Mouse (Mus musculus): Measurements from ENCODE around the gene Elf4. TPM values are rescaled to one million over a fixed set of nuclear protein-coding genes. Genes with fewer than 3 reads are reported as not detected.
"Not testable (repeated sequence)": the region's sequence is repeated elsewhere in the genome, so short reads cannot be mapped to it uniquely, and the experiment has no call there.

Elf4 gene
- polyA plus RNA-seq, 1 experiment: 4.4 TPM

GRCm38 (mm10) chrX:48439036-48439435 lies 23.9 kb downstream of the Elf4 start:
- Histone ChIP-seq H3K4me1 (ENCODE audit: control insufficient read depth, insufficient read depth, low read length) (no peaks in the 10 kb centered on the region; the same call in 1 of the 2 replicates), H3K4me3 (ENCODE audit: control insufficient read depth, low read depth, low read length) (no peak overlapping the region), H3K27me3 (ENCODE audit: control insufficient read depth, insufficient read depth, low read length) (no peaks in the 10 kb centered on the region), H3K27ac (ENCODE audit: control insufficient read depth, insufficient read depth, low read depth, low read length) (no peak overlapping the region), H3K36me3 (ENCODE audit: control insufficient read depth, insufficient read depth, low read length) (no peaks in the 10 kb centered on the region)
- TF ChIP-seq POLR2A (IDR thresholded peaks at IDR 0.05; ENCODE audit: control insufficient read depth, low read depth, low read length) (no peak), CTCF (IDR thresholded peaks at IDR 0.05; ENCODE audit: control insufficient read depth, insufficient read depth, insufficient replicate concordance, low read depth, low read length) (no peak)

GRCm38 (mm10) chrX:48436082-48436481 lies 26.9 kb downstream of the Elf4 start:
- not testable (repeated sequence) for H3K4me3 ChIP-seq (ENCODE audit: control insufficient read depth, low read depth, low read length); H3K27ac ChIP-seq (ENCODE audit: control insufficient read depth, insufficient read depth, low read depth, low read length); H3K27me3 ChIP-seq (ENCODE audit: control insufficient read depth, insufficient read depth, low read length); H3K4me1 ChIP-seq (ENCODE audit: control insufficient read depth, insufficient read depth, low read length); H3K36me3 ChIP-seq (ENCODE audit: control insufficient read depth, insufficient read depth, low read length)

- H3K4me3 ChIP-seq (ENCODE audit: control insufficient read depth, low read depth, low read length): no peak overlapping the region
- no peak overlapping the region for H3K27ac ChIP-seq (ENCODE audit: control insufficient read depth, insufficient read depth, low read depth, low read length)
- H3K4me1 ChIP-seq (ENCODE audit: control insufficient read depth, insufficient read depth, low read length): no peaks in the 10 kb centered on the region; the same call in 1 of the 2 replicates
- H3K27me3 ChIP-seq (ENCODE audit: control insufficient read depth, insufficient read depth, low read length): no peaks in the 10 kb centered on the region
- TF ChIP-seq POLR2A (IDR thresholded peaks at IDR 0.05; ENCODE audit: control insufficient read depth, low read depth, low read length) (no peak), CTCF (IDR thresholded peaks at IDR 0.05; ENCODE audit: control insufficient read depth, insufficient read depth, insufficient replicate concordance, low read depth, low read length) (no peak)
- H3K36me3 ChIP-seq (ENCODE audit: control insufficient read depth, insufficient read depth, low read length): no peaks in the 10 kb centered on the region
Measured at GRCm38 (mm10) chrX:48435477-48435900, 27.4 kb downstream of the Elf4 start.

DNA sequence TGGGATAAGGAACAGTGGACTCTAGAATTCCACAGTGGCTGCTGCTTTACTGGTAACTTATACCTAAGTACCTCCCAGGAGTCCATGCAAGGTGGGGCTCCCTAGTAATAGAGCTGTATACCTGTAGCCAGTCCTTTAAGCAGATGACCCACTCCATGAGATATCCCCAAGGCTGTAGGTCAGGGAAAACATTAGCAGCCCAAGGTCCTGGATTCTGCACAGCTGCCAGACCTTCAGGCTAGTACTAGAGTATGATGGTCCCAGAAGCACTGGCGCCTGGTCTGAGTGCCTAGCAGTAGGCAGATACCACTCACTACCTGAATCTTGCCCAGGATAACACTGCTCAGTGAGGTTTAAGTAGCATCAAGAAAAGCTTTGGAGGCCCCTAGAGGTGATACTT lies 28.7 kb downstream of the Elf4 start:
- Histone ChIP-seq H3K4me1 (ENCODE audit: control insufficient read depth, insufficient read depth, low read length) (no peaks in the 10 kb centered on the region; the same call in 1 of the 2 replicates), H3K36me3 (ENCODE audit: control insufficient read depth, insufficient read depth, low read length) (no peaks in the 10 kb centered on the region), H3K27ac (ENCODE audit: control insufficient read depth, insufficient read depth, low read depth, low read length) (no peak overlapping the region), H3K27me3 (ENCODE audit: control insufficient read depth, insufficient read depth, low read length) (no peaks in the 10 kb centered on the region), H3K4me3 (ENCODE audit: control insufficient read depth, low read depth, low read length) (no peak overlapping the region)
- TF ChIP-seq POLR2A (IDR thresholded peaks at IDR 0.05; ENCODE audit: control insufficient read depth, low read depth, low read length): no peak
- no peak for TF ChIP-seq CTCF (IDR thresholded peaks at IDR 0.05; ENCODE audit: control insufficient read depth, insufficient read depth, insufficient replicate concordance, low read depth, low read length)

DNA sequence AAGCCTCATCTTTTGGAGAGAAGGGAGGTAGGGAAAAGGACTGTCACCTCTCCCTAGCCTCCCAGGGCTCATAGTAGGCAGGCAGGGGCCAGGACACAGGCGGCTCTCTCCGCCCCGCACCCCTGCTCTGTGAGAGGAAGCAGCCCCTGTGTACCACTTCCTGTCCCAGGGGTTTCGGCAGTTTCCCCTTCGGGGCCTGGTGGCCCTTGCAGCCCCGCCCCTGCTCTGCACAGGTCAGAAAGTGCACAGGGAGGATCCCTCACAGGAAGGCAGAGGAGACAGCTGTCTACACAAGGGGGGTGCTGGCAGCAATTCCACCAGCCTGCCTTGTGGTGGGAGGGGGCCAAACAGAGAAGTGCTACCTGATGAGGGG lies 29.4 kb downstream of the Elf4 start:
- Histone ChIP-seq H3K4me3 (ENCODE audit: control insufficient read depth, low read depth, low read length) (no peak overlapping the region), H3K27ac (ENCODE audit: control insufficient read depth, insufficient read depth, low read depth, low read length) (no peak overlapping the region), H3K36me3 (ENCODE audit: control insufficient read depth, insufficient read depth, low read length) (no peaks in the 10 kb centered on the region), H3K4me1 (ENCODE audit: control insufficient read depth, insufficient read depth, low read length) (no peaks in the 10 kb centered on the region), H3K27me3 (ENCODE audit: control insufficient read depth, insufficient read depth, low read length) (no peaks in the 10 kb centered on the region)
- no peak for TF ChIP-seq CTCF (IDR thresholded peaks at IDR 0.05; ENCODE audit: control insufficient read depth, insufficient read depth, insufficient replicate concordance, low read depth, low read length)
- TF ChIP-seq POLR2A (IDR thresholded peaks at IDR 0.05; ENCODE audit: control insufficient read depth, low read depth, low read length): no peak

DNA sequence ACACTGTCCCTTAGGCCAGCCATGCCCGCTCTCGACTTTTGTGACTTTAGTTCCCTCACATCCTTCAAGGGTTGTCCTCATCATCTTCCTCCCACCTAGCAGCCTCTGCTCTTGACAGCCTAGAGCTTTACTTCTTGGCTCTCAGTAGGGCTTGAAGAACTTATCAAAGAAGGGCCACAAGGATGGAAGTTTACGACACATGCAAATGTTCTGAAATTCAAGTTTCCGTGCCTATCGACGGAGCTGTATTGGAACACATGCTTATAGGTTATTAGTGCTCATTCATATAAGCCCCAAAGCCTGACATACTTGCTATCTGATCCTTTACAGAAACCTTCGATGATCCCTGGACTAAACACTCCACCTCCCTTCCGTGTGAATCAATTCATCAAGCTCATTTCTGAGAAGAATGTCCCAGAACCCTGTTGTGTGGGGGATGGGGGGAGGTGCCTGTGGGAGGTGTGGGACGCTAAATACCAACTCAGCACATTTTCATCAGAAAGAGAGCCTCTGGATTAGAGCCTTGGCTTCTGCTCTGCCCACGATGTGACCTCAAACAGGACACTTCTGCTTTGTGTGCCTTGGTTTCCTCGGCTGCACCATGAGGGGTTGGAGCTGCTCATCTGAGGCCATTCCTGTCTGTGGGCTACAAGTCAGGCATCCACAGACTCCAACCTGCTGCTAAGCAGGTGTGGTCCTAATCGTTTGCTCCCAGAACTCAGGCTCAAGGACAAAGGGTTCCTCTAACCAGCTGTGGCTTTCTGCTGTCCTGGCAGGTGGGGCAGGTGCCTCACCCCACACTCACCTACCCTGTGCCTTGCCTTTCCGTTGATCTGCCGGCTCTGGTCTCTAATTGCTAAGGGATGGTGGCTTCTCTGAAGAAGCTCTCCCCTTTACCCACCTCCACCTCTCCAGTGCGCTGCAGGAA lies 30.1 kb downstream of the Elf4 start:
- H3K36me3 ChIP-seq (ENCODE audit: control insufficient read depth, insufficient read depth, low read length): no peaks in the 10 kb centered on the region
- H3K4me3 ChIP-seq (ENCODE audit: control insufficient read depth, low read depth, low read length): no peak overlapping the region
- no peaks in the 10 kb centered on the region for H3K27me3 ChIP-seq (ENCODE audit: control insufficient read depth, insufficient read depth, low read length)
- TF ChIP-seq CTCF (IDR thresholded peaks at IDR 0.05; ENCODE audit: control insufficient read depth, insufficient read depth, insufficient replicate concordance, low read depth, low read length) (no peak), POLR2A (IDR thresholded peaks at IDR 0.05; ENCODE audit: control insufficient read depth, low read depth, low read length) (no peak)
- H3K4me1 ChIP-seq (ENCODE audit: control insufficient read depth, insufficient read depth, low read length): no peaks in the 10 kb centered on the region
- no peak overlapping the region for H3K27ac ChIP-seq (ENCODE audit: control insufficient read depth, insufficient read depth, low read depth, low read length)

- Histone ChIP-seq H3K27me3 (ENCODE audit: control insufficient read depth, insufficient read depth, low read length) (no peaks in the 10 kb centered on the region), H3K27ac (ENCODE audit: control insufficient read depth, insufficient read depth, low read depth, low read length) (no peak overlapping the region), H3K4me3 (ENCODE audit: control insufficient read depth, low read depth, low read length) (no peak overlapping the region), H3K4me1 (ENCODE audit: control insufficient read depth, insufficient read depth, low read length) (no peaks in the 10 kb centered on the region), H3K36me3 (ENCODE audit: control insufficient read depth, insufficient read depth, low read length) (no peaks in the 10 kb centered on the region)
- TF ChIP-seq CTCF (IDR thresholded peaks at IDR 0.05; ENCODE audit: control insufficient read depth, insufficient read depth, insufficient replicate concordance, low read depth, low read length) (no peak), POLR2A (IDR thresholded peaks at IDR 0.05; ENCODE audit: control insufficient read depth, low read depth, low read length) (no peak)
Measured at GRCm38 (mm10) chrX:48429538-48429937, 33.4 kb downstream of the Elf4 start.

All from testis, adult 2 months (tissue).